Mouse (Mus musculus): ENCODE measurements around the gene Ankrd40. TPM values are rescaled to one million over a fixed set of nuclear protein-coding genes. Genes with fewer than 3 reads are reported as not detected.

The Ankrd40 gene
- total RNA-seq, 2 experiments from 2014 or later: 263 to 280 TPM

- no peak for DNase-seq (ENCODE audit: low spot score)
Measured at GRCm38 (mm10) chr11:94346611-94347010, 18.8 kb downstream of the Ankrd40 start.

GRCm38 (mm10) chr11:94347063-94347575 is 19.3 kb downstream of the Ankrd40 start:
- no peak for DNase-seq (ENCODE audit: low spot score)
- intact Hi-C loops (cut with DNase I): no loop called here

More at GRCm38 (mm10) chr11:94346611-94347010, 18.8 kb downstream of the Ankrd40 start:
- intact Hi-C loops (cut with DNase I): no loop called here

GRCm38 (mm10) chr11:94349839-94350238 is 22.0 kb downstream of the Ankrd40 start:
- intact Hi-C loops (cut with DNase I): no loop called here
- DNase-seq (ENCODE audit: low spot score): no peak

- intact Hi-C loops (cut with DNase I): no loop called here
Measured at GRCm38 (mm10) chr11:94350337-94350736, 22.5 kb downstream of the Ankrd40 start.

GRCm38 (mm10) chr11:94351094-94351493 is 23.3 kb downstream of the Ankrd40 start:
- intact Hi-C loops (cut with DNase I): no loop called here
- DNase-seq (ENCODE audit: low spot score): no peak

More at GRCm38 (mm10) chr11:94350337-94350736, 22.5 kb downstream of the Ankrd40 start:
- no peak for DNase-seq (ENCODE audit: low spot score)

GRCm38 (mm10) chr11:94355521-94356217 is 27.9 kb downstream of the Ankrd40 start:
- intact Hi-C loops (cut with DNase I): no loop called here

GRCm38 (mm10) chr11:94359168-94359567 is 31.4 kb downstream of the Ankrd40 start:
- DNase-seq (ENCODE audit: low spot score): no peak
- intact Hi-C loops (cut with DNase I): no loop called here

More at GRCm38 (mm10) chr11:94355521-94356217, 27.9 kb downstream of the Ankrd40 start:
- DNase-seq (ENCODE audit: low spot score): no peak

- DNase-seq (ENCODE audit: low spot score): no peak
- intact Hi-C loops (cut with DNase I): no loop called here
Measured at GRCm38 (mm10) chr11:94361166-94361870, 33.5 kb downstream of the Ankrd40 start.

- intact Hi-C loops (cut with DNase I): no loop called here
- DNase-seq (ENCODE audit: low spot score): no peak
Measured at GRCm38 (mm10) chr11:94362101-94362500, 34.3 kb downstream of the Ankrd40 start.

GRCm38 (mm10) chr11:94363690-94364089 is 35.9 kb downstream of the Ankrd40 start:
- intact Hi-C loops (cut with DNase I): no loop called here
- no peak for DNase-seq (ENCODE audit: low spot score)

- no peak for DNase-seq (ENCODE audit: low spot score)
- intact Hi-C loops (cut with DNase I): no loop called here
Measured at GRCm38 (mm10) chr11:94365340-94365739, 37.5 kb downstream of the Ankrd40 start.

GRCm38 (mm10) chr11:94369981-94370380 is 42.2 kb downstream of the Ankrd40 start:
- DNase-seq (ENCODE audit: low spot score): no peak
- intact Hi-C loops (cut with DNase I): no loop called here

GRCm38 (mm10) chr11:94370809-94371208 is 43.0 kb downstream of the Ankrd40 start:
- intact Hi-C loops (cut with DNase I): no loop called here

GRCm38 (mm10) chr11:94374276-94374948 is 46.6 kb downstream of the Ankrd40 start:
- intact Hi-C loops (cut with DNase I): no loop called here
- DNase-seq (ENCODE audit: low spot score): no peak

More at GRCm38 (mm10) chr11:94370809-94371208, 43.0 kb downstream of the Ankrd40 start:
- no peak for DNase-seq (ENCODE audit: low spot score)

- DNase-seq (ENCODE audit: low spot score): no peak
- intact Hi-C loops (cut with DNase I): no loop called here
Measured at GRCm38 (mm10) chr11:94379061-94379460, 51.3 kb downstream of the Ankrd40 start.

GRCm38 (mm10) chr11:94379736-94380135 is 51.9 kb downstream of the Ankrd40 start:
- intact Hi-C loops (cut with DNase I): no loop called here
- no peak for DNase-seq (ENCODE audit: low spot score)

GRCm38 (mm10) chr11:94385977-94386771 is 58.4 kb downstream of the Ankrd40 start:
- intact Hi-C loops (cut with DNase I): no loop called here
- peak; percentile 40 for DNase-seq (ENCODE audit: low spot score)

GRCm38 (mm10) chr11:94387756-94388155 is 60.0 kb downstream of the Ankrd40 start:
- intact Hi-C loops (cut with DNase I): no loop called here
- DNase-seq (ENCODE audit: low spot score): no peak

- intact Hi-C loops (cut with DNase I): no loop called here
- no peak for DNase-seq (ENCODE audit: low spot score)
Measured at GRCm38 (mm10) chr11:94389021-94389420, 61.2 kb downstream of the Ankrd40 start.
